Mouse (Mus musculus) inflammation-experienced regulatory T-cells, adult 6 months (primary cell): ENCODE data around the gene Acot12. TPM values are rescaled to one million over a fixed set of nuclear protein-coding genes. Genes with fewer than 3 reads are reported as not detected.

Experiments
- ATAC-seq: one replicate; pipeline ENCODE4 v1.8.0; 2017
- polyA plus RNA-seq, 3 experiments: library from polyadenylated mRNA; unstranded; fragments of 100-300 nt; shearing (Covaris generic); gene quantifications; one replicate each; pipeline ENCODE4 v1.2.1; 2017

The Acot12 gene
- not detected for polyA plus RNA-seq

DNA sequence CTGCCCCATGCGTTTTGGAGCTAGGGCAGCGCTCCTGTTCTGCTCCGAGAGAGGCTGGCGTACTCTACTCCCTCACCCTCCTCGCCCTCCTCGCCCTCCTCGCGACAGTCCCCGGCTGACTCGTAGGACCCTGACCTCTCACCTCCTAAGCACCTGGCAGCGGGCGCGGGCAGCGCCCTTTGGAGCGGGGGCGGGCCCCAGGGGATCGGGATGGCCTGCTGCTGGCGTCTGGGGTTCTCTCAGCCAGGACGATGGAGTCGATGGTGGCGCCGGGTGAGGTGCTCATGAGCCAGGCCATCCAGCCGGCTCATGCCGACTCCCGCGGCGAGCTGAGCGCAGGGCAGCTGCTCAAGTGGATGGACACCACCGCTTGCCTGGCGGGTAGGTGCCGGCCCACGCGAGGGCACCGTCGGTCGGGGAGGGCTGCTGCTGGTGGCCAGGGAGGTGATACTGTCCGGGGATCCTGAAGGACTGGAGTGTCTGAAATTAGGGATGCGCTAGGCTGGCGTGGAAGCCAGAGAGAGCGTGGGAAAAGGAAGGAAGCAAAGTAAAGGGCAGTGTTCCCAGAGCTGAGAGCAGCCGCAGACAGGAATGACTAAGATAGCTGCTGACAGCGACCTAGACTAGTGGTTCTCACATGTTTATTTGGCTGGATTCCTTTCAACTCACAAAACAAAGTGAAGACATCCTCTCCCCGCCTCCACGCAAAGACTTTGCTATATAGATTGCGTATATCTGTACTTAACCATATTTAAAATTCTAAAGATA, at the start of gene Acot12:
Gene Acot12, plus strand, starts transcription at position 233 of the 768 bp plus-strand sequence.
- no peak for ATAC-seq

DNA sequence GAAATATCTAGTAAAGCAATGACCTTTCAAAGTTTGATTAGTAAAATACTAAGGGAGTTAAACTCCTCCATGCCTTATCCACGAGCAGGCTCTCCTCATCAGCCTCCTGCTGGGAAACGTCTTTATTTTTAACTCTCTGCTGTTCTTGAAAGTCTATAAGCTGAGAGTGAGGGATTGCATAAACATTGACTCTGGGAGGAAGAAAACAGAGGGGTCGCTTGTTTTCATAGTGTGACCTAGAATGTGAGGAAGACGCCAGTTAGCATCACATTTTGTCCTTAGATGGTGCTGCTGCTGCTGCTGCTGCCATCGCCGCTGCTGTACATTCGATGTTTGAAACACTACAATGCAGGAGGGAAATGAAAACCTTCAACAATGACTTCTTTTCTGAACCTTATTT, 47.7 kb upstream of the Acot12 start:
- no peak for ATAC-seq

DNA sequence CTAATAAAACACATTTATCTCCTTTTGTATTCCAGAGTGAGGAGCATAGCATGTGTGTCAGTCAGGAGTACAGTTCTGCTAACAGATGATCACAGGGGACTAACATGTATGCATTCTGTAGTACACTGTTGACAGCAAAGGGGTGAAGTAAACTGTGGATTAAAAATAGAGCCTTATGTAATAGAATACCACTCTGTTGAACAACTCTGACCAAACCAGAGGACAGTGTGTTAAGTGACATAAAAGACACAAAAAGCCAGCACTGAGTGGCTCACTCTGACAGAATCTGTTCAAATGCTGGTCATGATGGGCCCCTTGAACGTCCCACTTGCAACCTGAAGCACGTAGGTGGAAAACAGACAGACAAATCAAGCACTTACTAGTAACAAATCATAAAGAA, 45.9 kb upstream of the Acot12 start:
- no peak for ATAC-seq

DNA sequence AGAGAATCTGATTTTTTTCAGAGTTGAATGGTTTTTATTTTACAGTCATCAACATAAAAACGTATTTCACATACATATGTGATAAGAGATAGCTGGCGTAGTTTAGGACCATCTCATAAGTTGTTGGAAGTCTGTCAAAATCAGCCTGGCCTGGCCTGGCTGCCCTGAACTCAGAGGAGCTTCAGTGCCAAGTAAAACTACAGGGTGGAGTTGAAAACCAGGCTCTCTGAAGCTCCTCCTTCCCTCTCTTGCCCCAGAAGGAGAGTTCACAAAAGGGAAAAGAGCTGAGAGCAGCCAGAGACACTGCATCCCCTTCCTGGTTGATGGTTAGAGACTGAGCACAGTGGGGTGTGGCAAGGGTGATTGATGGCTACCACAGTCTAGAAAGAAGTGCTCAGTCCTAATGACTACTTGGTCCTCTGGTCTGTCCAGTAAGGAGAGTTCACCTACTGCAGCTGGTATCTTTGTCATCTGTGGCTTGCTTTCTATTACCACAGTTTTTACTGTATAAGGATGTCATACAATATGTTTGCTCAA, 45.1 kb upstream of the Acot12 start:
- no peak for ATAC-seq

GRCm38 (mm10) chr13:91697011-91697410, 44.3 kb upstream of the Acot12 start:
- ATAC-seq, result peak; percentile 52

DNA sequence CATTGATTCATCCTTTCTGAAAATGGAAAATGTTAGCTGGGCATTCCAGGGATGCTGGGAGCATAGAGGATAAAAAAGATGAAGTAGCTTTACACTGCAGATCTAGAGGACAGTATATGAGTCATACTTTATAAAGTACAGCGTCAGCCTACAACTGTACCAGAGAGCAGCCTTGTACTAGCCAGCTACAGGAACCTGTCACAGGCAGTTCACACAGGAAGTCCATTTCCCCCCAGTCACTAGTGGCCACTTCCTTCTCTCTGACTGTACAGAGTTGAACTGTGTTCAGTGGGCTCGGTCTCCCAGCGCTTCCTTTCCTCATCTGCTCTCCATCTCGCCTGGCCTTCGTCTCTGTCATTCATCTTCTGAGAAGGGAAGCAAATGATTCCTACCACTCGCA, 39.0 kb upstream of the Acot12 start:
- peak; percentile 88 for ATAC-seq

- no peak for ATAC-seq
Measured at GRCm38 (mm10) chr13:91719487-91719886, 21.8 kb upstream of the Acot12 start.

DNA sequence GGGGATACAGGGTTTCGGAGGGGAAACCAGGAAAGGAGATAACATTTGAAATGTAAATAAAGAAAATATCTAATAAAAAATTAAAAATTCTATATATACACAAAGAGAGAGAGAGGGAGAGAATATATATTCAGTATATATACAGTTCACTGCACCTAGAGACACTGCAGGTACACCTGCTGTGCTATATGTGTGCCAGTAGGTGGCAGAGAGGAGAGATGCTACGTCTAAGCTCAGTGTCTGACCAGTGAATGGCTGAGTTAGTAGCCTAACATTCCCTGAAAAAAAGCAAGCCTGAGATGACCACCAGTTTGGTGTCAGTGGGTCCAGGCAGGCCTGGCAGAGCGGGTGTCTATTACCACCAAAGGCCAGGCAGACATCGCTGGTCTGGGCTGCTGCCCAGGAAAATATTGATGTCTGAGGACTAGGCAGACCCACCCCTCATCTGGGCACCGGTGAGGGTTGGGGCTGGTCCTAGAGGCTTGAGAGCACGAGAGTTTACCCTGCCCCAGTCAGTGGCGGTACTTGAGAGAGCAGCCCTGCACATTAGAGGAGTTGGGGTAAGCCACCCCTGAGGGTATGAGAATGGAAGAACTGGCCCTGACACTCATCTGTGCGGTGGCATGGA, 18.1 kb upstream of the Acot12 start:
- ATAC-seq, result peak; percentile 80

GRCm38 (mm10) chr13:91723736-91724119, 17.6 kb upstream of the Acot12 start:
- ATAC-seq, result no peak

- ATAC-seq, result no peak
Measured at GRCm38 (mm10) chr13:91724211-91724610, 17.1 kb upstream of the Acot12 start.

DNA sequence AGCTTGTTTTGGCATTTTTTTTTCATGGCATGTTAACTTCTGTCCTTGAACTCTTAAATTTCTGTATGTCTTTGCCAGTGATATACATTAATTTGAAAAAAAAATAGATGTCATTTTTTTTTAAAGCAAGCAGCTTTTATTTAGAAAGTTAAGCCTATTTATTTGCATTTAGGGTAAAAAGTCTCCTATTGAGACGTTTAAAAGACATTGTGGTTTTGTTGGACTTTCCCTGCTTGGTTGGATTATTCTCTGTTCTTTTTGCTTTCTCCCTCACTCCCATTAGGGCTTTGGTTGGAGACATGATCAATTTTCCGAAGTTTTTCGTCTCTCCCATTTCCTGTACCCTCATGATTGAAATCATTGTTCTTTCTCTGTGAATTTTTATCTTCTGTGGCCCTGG, 16.2 kb upstream of the Acot12 start:
- no peak for ATAC-seq

DNA sequence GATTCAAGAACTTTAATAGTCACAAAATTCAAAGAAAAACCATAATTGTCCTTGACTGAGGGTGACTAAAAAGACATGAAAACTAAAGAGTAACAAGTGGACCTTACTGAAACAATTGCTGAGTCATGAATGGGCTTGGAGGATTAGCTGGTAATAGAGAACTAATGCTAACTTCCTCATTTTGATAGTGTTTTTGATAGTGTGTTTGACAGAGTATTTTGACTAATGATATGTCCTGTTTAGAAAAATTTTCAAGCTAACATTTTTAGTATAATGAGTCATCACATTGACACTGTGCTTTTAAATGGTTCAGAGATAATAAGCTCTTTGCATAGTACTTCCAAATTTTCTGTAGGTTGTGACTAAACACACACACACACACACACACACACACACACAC, 13.4 kb upstream of the Acot12 start:
- no peak for ATAC-seq

DNA sequence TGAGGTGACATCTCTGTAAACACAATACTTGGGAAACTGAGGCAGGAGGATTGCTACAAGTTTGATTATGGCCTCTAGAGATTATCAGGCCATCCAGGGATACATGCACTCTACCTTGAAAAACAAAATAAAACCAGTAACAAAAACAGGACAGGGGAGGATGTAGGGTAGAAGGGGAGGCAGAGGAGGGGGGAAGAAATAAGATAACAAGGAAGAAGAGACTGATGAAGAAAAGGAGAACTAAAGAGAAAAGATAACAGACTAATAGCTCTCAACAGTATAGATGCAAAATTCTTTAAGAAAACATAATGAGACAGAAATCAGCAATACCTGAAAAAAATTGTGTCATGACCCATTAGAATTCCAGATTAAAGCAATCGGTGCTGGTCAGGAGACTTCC, 4.1 kb upstream of the Acot12 start:
- no peak for ATAC-seq

GRCm38 (mm10) chr13:91740851-91741250, 461 bp upstream of the Acot12 start:
- ATAC-seq, result no peak

DNA sequence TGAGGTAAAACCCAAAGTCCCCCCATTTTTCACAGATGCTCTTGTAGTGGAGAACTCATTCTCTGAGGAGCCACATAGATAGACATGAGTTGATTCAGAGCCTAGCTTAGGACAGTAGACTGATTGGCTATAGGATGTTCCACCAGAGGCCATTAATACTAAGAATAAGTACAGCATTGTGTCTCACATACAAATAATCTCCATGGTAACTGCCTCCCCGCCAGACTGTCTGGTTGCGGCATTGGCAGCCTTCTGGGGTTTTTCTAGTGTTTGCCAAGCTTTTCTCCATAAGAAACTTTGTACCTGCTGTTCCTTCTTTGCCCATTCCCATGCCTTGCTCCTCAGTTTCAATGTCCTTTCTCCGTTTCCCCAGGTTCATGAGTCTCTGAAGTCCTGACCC, 1.9 kb downstream of the Acot12 start:
- no peak for ATAC-seq

DNA sequence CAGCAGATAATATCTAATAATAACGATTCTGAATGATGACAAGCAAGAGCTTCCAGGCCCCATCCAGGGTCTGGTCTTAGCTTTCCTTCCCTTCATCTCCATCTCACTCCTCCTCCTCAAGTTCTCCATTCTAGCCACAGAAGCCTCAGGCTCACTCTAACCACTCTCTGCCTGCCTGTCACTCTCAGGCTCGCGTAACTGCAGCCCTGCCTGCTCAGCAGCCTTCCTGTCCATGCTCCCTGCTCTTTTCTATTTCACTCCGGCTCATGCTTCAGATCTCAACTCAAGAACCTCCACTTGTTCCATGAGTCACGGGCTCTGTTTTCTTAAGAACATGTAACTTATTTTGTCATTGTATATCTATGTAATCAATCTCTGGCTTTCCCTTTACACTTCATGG, 5.2 kb downstream of the Acot12 start:
- ATAC-seq, result no peak

DNA sequence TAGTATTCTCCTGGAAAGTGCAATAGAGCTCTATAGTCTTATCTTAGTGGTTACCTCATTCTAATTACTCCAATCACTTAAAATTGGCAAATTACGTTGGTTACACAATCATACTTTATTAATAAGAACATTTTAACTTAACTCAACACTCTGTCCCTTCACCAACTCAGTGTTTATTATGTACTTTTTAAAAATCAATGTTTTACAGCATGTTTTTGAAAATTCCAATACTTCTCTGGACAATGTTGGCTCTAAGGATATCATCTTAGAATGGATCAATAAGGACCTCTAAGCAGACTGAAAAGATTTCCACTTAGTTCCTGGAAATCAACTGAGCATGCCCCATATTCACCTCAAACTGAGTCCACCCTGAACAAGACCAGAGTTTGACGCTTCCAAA, 7.1 kb downstream of the Acot12 start:
- ATAC-seq, result no peak

DNA sequence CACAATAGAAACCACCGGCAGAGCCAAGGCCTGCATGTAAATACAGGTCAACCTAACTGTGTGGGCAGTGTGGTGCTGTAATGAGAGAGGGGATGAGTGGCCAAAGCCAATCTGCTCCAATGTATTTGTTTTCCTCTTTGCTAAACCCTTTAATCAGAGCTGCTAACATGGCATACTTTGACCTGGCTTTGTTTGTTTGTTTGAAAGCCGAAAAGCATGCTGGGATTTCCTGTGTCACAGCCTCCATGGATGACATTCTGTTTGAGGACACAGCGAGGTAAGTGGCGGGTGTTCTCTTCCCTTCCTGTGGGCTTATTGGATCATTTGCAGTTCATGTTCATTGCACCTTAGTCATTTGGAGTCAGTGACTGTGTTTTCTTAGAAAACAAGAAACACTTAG, 8.7 kb downstream of the Acot12 start:
- ATAC-seq, result no peak

- no peak for ATAC-seq
Measured at GRCm38 (mm10) chr13:91753724-91754123, 12.4 kb downstream of the Acot12 start.

DNA sequence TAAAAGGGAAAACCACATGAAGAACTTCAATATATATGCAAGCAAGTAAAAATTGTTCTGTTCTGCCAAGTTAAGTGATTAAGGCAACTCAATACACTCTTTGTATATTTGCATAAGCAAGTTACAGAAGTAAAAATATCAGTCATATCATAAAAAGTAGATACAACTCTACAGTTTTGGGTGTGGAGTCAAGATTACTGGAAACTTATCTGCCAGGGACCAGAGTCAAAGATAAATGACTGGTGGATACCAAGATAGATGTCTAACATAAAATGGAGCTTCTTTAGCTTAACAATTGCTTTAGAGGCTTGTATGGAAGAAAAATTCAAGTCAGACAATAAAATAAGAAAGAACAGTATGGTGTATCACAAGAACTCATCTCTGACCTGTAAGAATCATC, 13.4 kb downstream of the Acot12 start:
- no peak for ATAC-seq

- no peak for ATAC-seq
Measured at GRCm38 (mm10) chr13:91756230-91756629, 14.9 kb downstream of the Acot12 start.

DNA sequence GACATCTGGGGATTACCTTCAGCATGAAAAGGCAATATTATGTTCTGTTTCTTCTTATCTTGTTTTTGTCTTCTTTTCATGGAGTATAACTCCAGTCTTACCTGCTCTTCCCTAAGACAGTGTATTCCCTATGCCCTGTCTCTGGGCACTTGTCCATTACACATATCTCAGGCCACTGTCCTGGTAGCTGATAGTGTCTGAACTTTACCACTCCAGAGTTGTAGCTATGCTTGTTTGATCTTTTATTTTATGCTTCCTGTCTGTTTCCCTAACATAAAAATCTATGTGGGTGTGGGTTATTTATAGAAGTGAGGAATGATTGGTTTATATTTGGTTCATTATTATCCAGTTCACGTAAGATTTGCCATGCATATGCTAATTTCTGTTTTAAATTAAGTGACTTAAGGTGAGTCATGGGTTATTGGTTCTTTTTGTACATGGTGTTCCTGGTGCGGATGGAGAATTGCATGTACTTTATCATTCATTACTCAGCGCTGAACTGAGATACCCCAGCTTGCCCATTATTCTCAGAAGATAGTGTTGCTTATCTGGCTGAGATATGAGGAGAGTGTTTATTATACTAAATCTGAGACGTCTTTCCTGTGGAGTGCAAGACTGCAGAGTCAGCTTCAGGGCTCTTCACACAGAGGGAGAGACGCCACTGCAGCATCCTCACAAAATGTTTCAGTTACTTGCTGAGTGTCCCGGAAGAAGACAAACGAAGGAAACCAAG, 17.2 kb downstream of the Acot12 start:
- peak; percentile 70 for ATAC-seq

GRCm38 (mm10) chr13:91759791-91760190, 18.5 kb downstream of the Acot12 start:
- no peak for ATAC-seq
